Comparison of ENCODE assay signal across 9 mouse cellular contexts in genomic region chr8:112571337-112571904, GRCm38 (mm10). TPM values are rescaled to one million over a fixed set of nuclear protein-coding genes. Genes with fewer than 3 reads are reported as not detected.
DNase-seq lines count a peak whose midpoint lies in the region; ATAC-seq lines count a peak whose summit lies in the region.
"Had no signal": no experiment of that assay in that cellular context is flagged by ENCODE, and none has a peak within 500 bp of the region (broad histone marks: within the 10 kb centered on the region; RNA-seq: fewer than 3 reads in every experiment).

No protein-coding gene starts in this region.

- 18% methylated on average over 9 of the region's 9 CpGs for WGBS in forebrain, embryonic 11.5 days
- 21% methylated on average over 9 of the region's 9 CpGs for WGBS in limb, embryonic 10.5 days

- H3K4me1 ChIP-seq in forebrain, embryonic 11.5 days (replicated peaks; ENCODE audit: control insufficient read depth, insufficient read depth, low read length): no peaks in the 10 kb centered on the region
- peaks cover 13% of the 10 kb centered on the region for H3K4me1 ChIP-seq in limb, embryonic 10.5 days

- H3K4me2 ChIP-seq in forebrain, embryonic 11.5 days (ENCODE audit: low read depth, low read length, severe bottlenecking): 0 out of 2 replicates have a peak overlapping the region, but pooled peaks have one; percentile 11

- DNase-seq in gastrocnemius, postnatal 14 days: peak; percentile 17
- DNase-seq in gastrocnemius, postnatal 36 days: no peak
- peak; percentile 39 to 43 for DNase-seq in adrenal gland, postnatal 36 days
- peak; percentile 57 for DNase-seq in forebrain, embryonic 11.5 days (ENCODE audit: low spot score)
- peak; percentile 6 to 50 for DNase-seq in kidney, adult 8-10 months
- peak; percentile 46 for DNase-seq in limb, embryonic 10.5 days (ENCODE audit: low spot score)
- peak; percentile 70 to 73 for DNase-seq in right cerebral cortex, adult 2 months (ENCODE audit: low spot score in 2 of 2)
- DNase-seq in urinary bladder, adult 2 months (ENCODE audit: low spot score): no peak

- peaks cover 6% of the 10 kb centered on the region; the same call in 1 of the 2 replicates for H3K27me3 ChIP-seq in forebrain, embryonic 11.5 days (ENCODE audit: control insufficient read depth, insufficient read depth, low read length)
- peaks cover 36% of the 10 kb centered on the region for H3K27me3 ChIP-seq in limb, embryonic 10.5 days (ENCODE audit: low read depth, poor library complexity, severe bottlenecking)

- no peak overlapping the region for H3K27ac ChIP-seq in forebrain, embryonic 11.5 days (ENCODE audit: low read depth, low read length)
- H3K27ac ChIP-seq in limb, embryonic 10.5 days: no peak overlapping the region

- no peaks in the 10 kb centered on the region for H3K9me3 ChIP-seq in forebrain, embryonic 11.5 days (ENCODE audit: control insufficient read depth, low read length)
- no peaks in the 10 kb centered on the region for H3K9me3 ChIP-seq in limb, embryonic 10.5 days (replicated peaks)

- H3K4me3 ChIP-seq in forebrain, embryonic 11.5 days (ENCODE audit: low read depth, low read length): no peak overlapping the region
- H3K4me3 ChIP-seq in limb, embryonic 10.5 days: no peak overlapping the region

- ATAC-seq in forebrain, embryonic 11.5 days (replicated peaks; ENCODE audit: low FRiP score): peak; percentile 77

- no peak overlapping the region for H3K9ac ChIP-seq in forebrain, embryonic 11.5 days (ENCODE audit: low read length)

- no peaks in the 10 kb centered on the region for H3K36me3 ChIP-seq in forebrain, embryonic 11.5 days (ENCODE audit: control insufficient read depth, insufficient read depth, low read length)
- H3K36me3 ChIP-seq in limb, embryonic 10.5 days: no peaks in the 10 kb centered on the region

- intact Hi-C loops in gastrocnemius, postnatal 14 days (cut with DNase I; ENCODE audit: low total_unique reads): loop anchor here (10.0 kb wide), 1 partner anchor 403 kb away; no protein-coding TSS in a partner anchor
- intact Hi-C loops in gastrocnemius, postnatal 36 days (cut with DNase I): no loop called here

RNA-seq across cellular contexts. Expression of gene Cntnap4, which starts 1.6 kb away (rescaled TPM):
- under 1 TPM; 0.08 to 0.09 TPM for total RNA-seq in gastrocnemius, postnatal 14 days (2021)
- under 1 TPM in 1 of 2 experiments, not detected in 1; 0.05 TPM for total RNA-seq in gastrocnemius, postnatal 36 days (2021)
- total RNA-seq in adrenal gland, postnatal 36 days (2021): not detected
- 1.0 and 1.1 TPM in 2 replicates for polyA plus RNA-seq in forebrain, embryonic 11.5 days (2014; fragmentation: Nextera tagmentation; extraction: Ambion mirVana)
- 0.38 TPM in 2 replicates for polyA plus RNA-seq in limb, embryonic 10.5 days (2016; fragmentation: Nextera tagmentation; extraction: Ambion mirVana)
- 0.01 and 0.03 TPM in 2 replicates for polyA plus RNA-seq in urinary bladder, adult 2 months (2012; rRNA removed)
- total RNA-seq: heart, adult 18-20 months had no signal

Comparison
In these comparisons a context has a peak if more than half of its experiments do, and no peak if none do; other contexts are left out.
1. DNase-seq: peak in gastrocnemius, postnatal 14 days (single experiment), adrenal gland, postnatal 36 days (2 of 2), forebrain, embryonic 11.5 days (single experiment), kidney, adult 8-10 months (2 of 2), limb, embryonic 10.5 days (single experiment) and right cerebral cortex, adult 2 months (2 of 2); none in gastrocnemius, postnatal 36 days (0 of 2) and urinary bladder, adult 2 months (single experiment).